8 mouse cellular contexts compared by ENCODE assay signal in the genomic region with DNA sequence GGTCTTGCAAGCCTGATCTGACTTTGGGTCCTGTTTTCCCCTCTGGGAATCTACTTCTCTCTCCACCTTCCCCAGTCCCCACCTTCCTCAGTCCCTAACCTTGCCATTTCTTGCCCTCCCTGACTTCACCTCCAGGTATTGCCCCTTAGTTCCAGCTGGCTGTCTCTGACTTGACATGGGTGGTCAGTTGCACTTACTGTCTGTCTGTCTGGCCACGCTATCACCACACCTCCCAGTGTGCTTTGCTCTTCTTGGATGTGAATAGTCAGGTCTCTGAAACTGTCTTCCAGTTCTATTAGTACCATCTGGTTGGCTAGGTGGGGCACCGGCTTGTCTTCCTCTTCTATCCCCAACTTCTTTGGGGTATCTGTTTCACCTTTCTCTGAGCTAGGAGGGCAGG. TPM values are rescaled to one million over a fixed set of nuclear protein-coding genes. Genes with fewer than 3 reads are reported as not detected.
DNase-seq lines count a peak whose midpoint lies in the region; ATAC-seq and TF ChIP-seq lines count a peak whose summit lies in the region.

No protein-coding gene starts in this region.

- intact Hi-C loops in gastrocnemius, postnatal 36 days (cut with DNase I), result loop anchor here (2.0 to 10.0 kb wide), 5 partner anchors 35 to 723 kb away; no protein-coding TSS in a partner anchor

- DNase-seq in embryo, embryonic 9.5 days (ENCODE audit: extremely low spot score), result peak; percentile 19
- no peak for DNase-seq in embryo, embryonic 10 days (ENCODE audit: low spot score)
- no peak for DNase-seq in testis, postnatal 10 days (ENCODE audit: low spot score)
- no peak for DNase-seq in liver, embryonic 13.5 days
- no peak for DNase-seq in gastrocnemius, postnatal 36 days
- DNase-seq in urinary bladder, adult 2 months (ENCODE audit: low spot score), result no peak

- no peak for ATAC-seq in liver, embryonic 13.5 days (ENCODE audit: low read depth)
- ATAC-seq in stomach, embryonic 16.5 days (ENCODE audit: insufficient read depth, low FRiP score), result no peak

- H3K9ac ChIP-seq in liver, embryonic 13.5 days, result peak overlapping the region; percentile 72; the same call in 1 of the 2 replicates
- peak overlapping the region; percentile 88 for H3K9ac ChIP-seq in stomach, embryonic 16.5 days (ENCODE audit: low read length)

- no peaks in the 10 kb centered on the region for H3K27me3 ChIP-seq in testis, adult 2 months (ENCODE audit: control insufficient read depth, insufficient read depth, low read length)
- peaks cover 55% of the 10 kb centered on the region for H3K27me3 ChIP-seq in liver, embryonic 13.5 days
- peaks cover 4% of the 10 kb centered on the region; the same call in 1 of the 2 replicates for H3K27me3 ChIP-seq in stomach, embryonic 16.5 days (ENCODE audit: control insufficient read depth, insufficient read depth, low read length)

- H3K4me3 ChIP-seq in testis, adult 2 months (ENCODE audit: control insufficient read depth, low read depth, low read length), result peak overlapping the region; percentile 71; the same call in 1 of the 2 replicates
- H3K4me3 ChIP-seq in liver, embryonic 13.5 days (replicated peaks), result peak overlapping the region; percentile 70
- peak overlapping the region; percentile 82 for H3K4me3 ChIP-seq in stomach, embryonic 16.5 days (replicated peaks; ENCODE audit: low read length)

- no peak for TF ChIP-seq CTCF in testis, adult 2 months (IDR thresholded peaks at IDR 0.05; ENCODE audit: control insufficient read depth, insufficient read depth, insufficient replicate concordance, low read depth, low read length)

- H3K4me2 ChIP-seq in liver, embryonic 13.5 days, result peak overlapping the region; percentile 85
- peak overlapping the region; percentile 94 for H3K4me2 ChIP-seq in stomach, embryonic 16.5 days (ENCODE audit: low read depth, low read length)

- 20% methylated on average over 2 of the region's 2 CpGs for WGBS in liver, embryonic 13.5 days (ENCODE audit: insufficient replicate concordance)
- 31% methylated on average over 2 of the region's 2 CpGs for WGBS in stomach, embryonic 16.5 days

- H3K4me1 ChIP-seq in testis, adult 2 months (ENCODE audit: control insufficient read depth, insufficient read depth, low read length), result peaks cover 15% of the 10 kb centered on the region
- H3K4me1 ChIP-seq in liver, embryonic 13.5 days (replicated peaks), result peaks cover 33% of the 10 kb centered on the region
- peaks cover 9% of the 10 kb centered on the region for H3K4me1 ChIP-seq in stomach, embryonic 16.5 days (ENCODE audit: control insufficient read depth, insufficient read depth, low read length)

- H3K36me3 ChIP-seq in testis, adult 2 months (ENCODE audit: control insufficient read depth, insufficient read depth, low read length), result no peaks in the 10 kb centered on the region
- no peaks in the 10 kb centered on the region for H3K36me3 ChIP-seq in liver, embryonic 13.5 days
- H3K36me3 ChIP-seq in stomach, embryonic 16.5 days (ENCODE audit: control insufficient read depth, insufficient read depth, low read length), result no peaks in the 10 kb centered on the region

- H3K27ac ChIP-seq in testis, adult 2 months (ENCODE audit: control insufficient read depth, insufficient read depth, low read depth, low read length), result no peak overlapping the region
- H3K27ac ChIP-seq in liver, embryonic 13.5 days, result no peak overlapping the region
- H3K27ac ChIP-seq in stomach, embryonic 16.5 days (ENCODE audit: low read length), result no peak overlapping the region

- no peak for TF ChIP-seq POLR2A in testis, adult 2 months (IDR thresholded peaks at IDR 0.05; ENCODE audit: control insufficient read depth, low read depth, low read length)

- H3K9me3 ChIP-seq in liver, embryonic 13.5 days (replicated peaks), result no peaks in the 10 kb centered on the region
- H3K9me3 ChIP-seq in stomach, embryonic 16.5 days (replicated peaks; ENCODE audit: control insufficient read depth, low read length), result no peaks in the 10 kb centered on the region

RNA-seq across cellular contexts. Expression of a gene that starts 1.2 kb away (rescaled TPM):
- polyA plus RNA-seq in testis, adult 2 months (2012; rRNA removed), result 0.79 and 1.0 TPM in 2 replicates
- 0.20 and 0.23 TPM in 2 replicates for polyA plus RNA-seq in liver, embryonic 13.5 days (2015; fragmentation: Nextera tagmentation; extraction: Ambion mirVana)
- 0.79 and 0.86 TPM in 2 replicates for polyA plus RNA-seq in stomach, embryonic 16.5 days (2015; fragmentation: Nextera tagmentation; extraction: Ambion mirVana)
- 1 to 10 TPM; 5.0 to 5.5 TPM for total RNA-seq in gastrocnemius, postnatal 36 days (2021)
- 2.3 and 2.5 TPM in 2 replicates for polyA plus RNA-seq in urinary bladder, adult 2 months (2012; rRNA removed)
